Mouse (Mus musculus) small intestine, adult 2 months (tissue): ENCODE data around the gene Shf.

ENCODE experiments used
- CTCF ChIP-seq: fragments of 200-500 bp; IDR thresholded peaks from 2 replicates; pipeline ENCODE4 v1.5.1; 2012; ENCODE audit warnings: low read depth, mild to moderate bottlenecking, control low read depth, inconsistent platforms, low read length, moderate library complexity, mixed read lengths; ENCODE audit not compliant: insufficient replicate concordance, insufficient read length; ENCODE audit errors: extremely low read depth
- POLR2A ChIP-seq: fragments of 200-500 bp; IDR thresholded peaks from 2 replicates; pipeline ENCODE4 v1.6.1; 2012; ENCODE audit warnings: low read depth, mild to moderate bottlenecking, control low read depth, inconsistent platforms, low read length, moderate library complexity

- TF ChIP-seq POLR2A (no peak), CTCF (no peak)
Measured at GRCm38 (mm10) chr2:122372541-122372940, 3.6 kb upstream of the Shf start.
